Mouse (Mus musculus): ENCODE measurements at regions not wholly inside any gene's neighbourhood (a gene's known extent, or its start where the extent isn't known, plus 50 kb on each side); places are given as distances from the start of the nearest gene placed in this dataset.

DNA sequence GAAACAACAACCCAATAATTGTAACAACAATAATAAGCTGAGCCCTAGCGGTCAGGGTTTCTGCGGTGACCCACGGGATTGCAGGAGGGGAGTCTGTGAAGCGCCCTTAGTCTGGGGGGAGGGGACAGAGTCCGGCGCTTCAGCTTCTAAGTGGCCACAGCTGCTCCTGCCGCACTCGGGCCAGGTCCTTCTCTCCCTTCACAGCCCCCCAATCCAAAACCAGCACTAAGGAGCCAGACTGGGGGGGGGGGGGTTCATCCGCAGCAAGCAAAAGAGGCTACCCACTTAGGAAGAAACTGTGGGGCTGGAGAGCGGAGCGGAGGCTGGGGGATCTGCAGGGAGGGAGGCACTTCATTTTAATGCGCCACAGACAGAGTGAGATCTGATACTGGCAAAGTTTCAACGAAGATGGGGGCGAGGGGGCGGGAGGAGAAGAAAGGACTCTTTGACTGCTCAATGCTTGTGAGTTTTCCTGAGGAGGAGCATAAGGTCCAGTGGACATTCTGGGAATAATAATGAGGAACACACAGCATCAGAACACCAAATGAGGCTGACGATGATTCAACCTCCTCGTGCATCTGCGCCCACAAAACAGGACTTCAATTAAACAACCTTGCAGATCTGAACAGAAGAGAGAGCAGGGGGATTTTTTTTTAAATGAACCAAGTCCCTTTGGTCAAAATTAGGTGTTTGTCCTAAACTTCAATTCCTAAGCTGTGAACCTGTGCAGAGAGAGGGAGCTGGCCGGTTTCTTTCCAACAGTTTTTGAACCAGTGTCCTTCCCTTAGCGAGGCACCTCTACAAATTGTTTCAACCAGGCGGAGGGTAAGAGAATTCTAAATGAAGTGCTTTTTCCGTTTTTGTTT is 412.7 kb upstream of the Atp11b start:
- WGBS = 1% methylated on average over 22 of the region's 22 CpGs
- peak; percentile 91 for DNase-seq (ENCODE audit: low spot score)
- peaks cover 54% of the 10 kb centered on the region for H3K4me1 ChIP-seq (replicated peaks)

GRCm38 (mm10) chr3:35341840-35342239 is 412.1 kb upstream of the Atp11b start:
- H3K4me3 ChIP-seq = peak overlapping the region; percentile 53
- H3K9me3 ChIP-seq = no peaks in the 10 kb centered on the region
- peak; percentile 38 for DNase-seq (ENCODE audit: low spot score)
- H3K4me1 ChIP-seq (replicated peaks) = peaks cover 54% of the 10 kb centered on the region
- 5% methylated on average over 9 of the region's 9 CpGs for whole genome bisulfite sequencing
- no peaks in the 10 kb centered on the region for H3K36me3 ChIP-seq
- H3K27ac ChIP-seq = peak overlapping the region; percentile 96
- no peaks in the 10 kb centered on the region for H3K27me3 ChIP-seq (ENCODE audit: insufficient read depth, poor library complexity, severe bottlenecking)

More for the DNA sequence above, 412.7 kb upstream of the Atp11b start:
- Histone ChIP-seq H3K36me3 (no peaks in the 10 kb centered on the region), H3K27ac (peak overlapping the region; percentile 96), H3K4me3 (peak overlapping the region; percentile 53), H3K27me3 (ENCODE audit: insufficient read depth, poor library complexity, severe bottlenecking) (no peaks in the 10 kb centered on the region), H3K9me3 (no peaks in the 10 kb centered on the region)

- H3K9me3 ChIP-seq = no peaks in the 10 kb centered on the region
- 68% methylated on average over 4 of the region's 4 CpGs for WGBS
- no peak for DNase-seq (ENCODE audit: low spot score)
- no peaks in the 10 kb centered on the region for H3K27me3 ChIP-seq (ENCODE audit: insufficient read depth, poor library complexity, severe bottlenecking)
- H3K4me3 ChIP-seq = no peak overlapping the region
- H3K27ac ChIP-seq = peak overlapping the region; percentile 96
- H3K4me1 ChIP-seq (replicated peaks) = peaks cover 54% of the 10 kb centered on the region
- no peaks in the 10 kb centered on the region for H3K36me3 ChIP-seq
Observed at GRCm38 (mm10) chr3:35342584-35342983, 411.3 kb upstream of the Atp11b start.

DNA sequence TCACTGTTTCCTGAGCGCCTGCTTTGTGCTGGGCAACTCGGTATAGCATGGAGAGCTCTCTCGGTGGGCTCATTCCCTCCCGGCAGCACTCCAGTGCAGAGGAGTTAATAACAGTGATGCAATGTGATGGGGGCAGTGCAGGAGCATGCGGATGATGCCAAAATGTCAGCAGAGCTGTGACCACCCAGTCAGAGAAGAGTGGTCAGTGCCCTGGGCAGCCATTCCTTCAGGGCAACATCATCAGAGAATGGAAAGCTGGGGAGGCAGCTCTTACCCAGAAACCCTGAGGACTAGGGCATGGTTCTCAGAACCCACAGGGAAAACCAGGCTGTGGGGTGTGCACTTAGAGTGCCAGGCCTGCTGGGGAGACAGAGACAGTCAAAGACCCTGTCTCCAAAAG is 410.0 kb upstream of the Atp11b start:
- no peak overlapping the region for H3K4me3 ChIP-seq
- H3K36me3 ChIP-seq = no peaks in the 10 kb centered on the region
- H3K27me3 ChIP-seq (ENCODE audit: insufficient read depth, poor library complexity, severe bottlenecking) = no peaks in the 10 kb centered on the region
- no peak for DNase-seq (ENCODE audit: low spot score)
- 71% methylated on average over 5 of the region's 5 CpGs for WGBS
- no peaks in the 10 kb centered on the region for H3K9me3 ChIP-seq
- peaks cover 54% of the 10 kb centered on the region for H3K4me1 ChIP-seq (replicated peaks)
- peak overlapping the region; percentile 80 for H3K27ac ChIP-seq

DNA sequence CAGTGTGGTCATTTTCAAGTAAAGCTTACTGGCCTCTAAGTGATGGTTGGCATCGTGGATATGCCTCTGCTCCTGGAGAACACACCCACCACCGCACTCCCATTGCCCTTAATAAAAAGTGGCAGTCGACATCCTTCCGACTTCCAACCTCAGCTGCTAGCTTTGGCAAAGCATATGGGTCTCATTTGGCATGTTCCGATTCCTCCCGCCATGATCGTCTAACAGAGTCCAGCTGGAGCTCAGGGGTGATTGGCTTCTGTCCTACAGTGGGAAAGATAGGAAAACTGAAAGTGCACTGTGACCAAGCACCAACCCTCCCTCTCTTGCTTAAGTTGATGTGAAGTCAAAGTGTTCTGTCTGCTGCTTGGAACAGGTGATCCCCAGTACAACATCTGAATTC is 404.8 kb upstream of the Atp11b start:
- Histone ChIP-seq H3K27me3 (ENCODE audit: insufficient read depth, poor library complexity, severe bottlenecking) (no peaks in the 10 kb centered on the region), H3K36me3 (no peaks in the 10 kb centered on the region), H3K4me3 (no peak overlapping the region), H3K9me3 (no peaks in the 10 kb centered on the region), H3K4me1 (replicated peaks) (peaks cover 22% of the 10 kb centered on the region), H3K27ac (no peak overlapping the region)
- 82% methylated on average over 7 of the region's 7 CpGs for WGBS
- DNase-seq (ENCODE audit: low spot score) = no peak

- H3K4me1 ChIP-seq (replicated peaks) = peaks cover 16% of the 10 kb centered on the region
- H3K27ac ChIP-seq = peak overlapping the region; percentile 50
- DNase-seq (ENCODE audit: low spot score) = no peak
- WGBS = 89% methylated on average over 9 of the region's 9 CpGs
- H3K9me3 ChIP-seq = 0 out of 2 replicates have a peak, but pooled peaks cover 3% of the 10 kb centered on the region
- no peaks in the 10 kb centered on the region for H3K36me3 ChIP-seq
- H3K4me3 ChIP-seq = no peak overlapping the region
- H3K27me3 ChIP-seq (ENCODE audit: insufficient read depth, poor library complexity, severe bottlenecking) = no peaks in the 10 kb centered on the region
Observed at GRCm38 (mm10) chr3:35353442-35353841, 400.5 kb upstream of the Atp11b start.

- H3K27ac ChIP-seq = peak overlapping the region; percentile 23; the same call in 1 of the 2 replicates
Observed at GRCm38 (mm10) chr3:35353920-35354319, 400.0 kb upstream of the Atp11b start.

DNA sequence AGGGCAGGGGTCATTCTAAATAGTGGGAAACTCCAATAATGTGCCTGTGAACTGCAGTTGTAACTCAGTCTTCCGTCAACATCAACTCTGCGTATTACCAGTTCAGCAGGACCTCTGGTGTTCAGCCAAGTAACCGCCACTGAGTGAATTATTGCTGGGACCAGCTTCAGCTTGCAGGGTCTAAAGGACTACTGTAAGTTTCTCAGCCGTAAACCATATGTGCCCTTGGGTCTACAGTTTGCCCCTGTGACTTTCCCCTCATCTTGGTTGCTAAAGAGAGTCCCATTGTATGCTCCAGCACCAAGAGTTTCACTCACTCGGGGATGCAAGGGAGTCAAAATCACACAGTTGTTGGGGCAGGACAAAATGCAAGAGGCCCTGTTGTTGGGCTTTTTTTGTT is 399.6 kb upstream of the Atp11b start:
- no peaks in the 10 kb centered on the region for H3K36me3 ChIP-seq
- H3K27me3 ChIP-seq (ENCODE audit: insufficient read depth, poor library complexity, severe bottlenecking) = no peaks in the 10 kb centered on the region
- 79% methylated on average over 5 of the region's 5 CpGs for WGBS
- H3K4me3 ChIP-seq = no peak overlapping the region
- H3K4me1 ChIP-seq (replicated peaks) = peaks cover 16% of the 10 kb centered on the region
- no peak for DNase-seq (ENCODE audit: low spot score)
- H3K9me3 ChIP-seq = 0 out of 2 replicates have a peak, but pooled peaks cover 3% of the 10 kb centered on the region
- peak overlapping the region; percentile 23; the same call in 1 of the 2 replicates for H3K27ac ChIP-seq

More at GRCm38 (mm10) chr3:35353920-35354319, 400.0 kb upstream of the Atp11b start:
- H3K36me3 ChIP-seq = no peaks in the 10 kb centered on the region
- 0 out of 2 replicates have a peak, but pooled peaks cover 3% of the 10 kb centered on the region for H3K9me3 ChIP-seq
- H3K4me1 ChIP-seq (replicated peaks) = peaks cover 16% of the 10 kb centered on the region
- no peak for DNase-seq (ENCODE audit: low spot score)
- H3K27me3 ChIP-seq (ENCODE audit: insufficient read depth, poor library complexity, severe bottlenecking) = no peaks in the 10 kb centered on the region
- no peak overlapping the region for H3K4me3 ChIP-seq
- 79% methylated on average over 7 of the region's 7 CpGs for WGBS

GRCm38 (mm10) chr3:35357111-35357510 is 396.8 kb upstream of the Atp11b start:
- WGBS = 81% methylated on average over 15 of the region's 15 CpGs
- H3K4me3 ChIP-seq = no peak overlapping the region
- H3K4me1 ChIP-seq (replicated peaks) = peaks cover 17% of the 10 kb centered on the region
- H3K9me3 ChIP-seq = 0 out of 2 replicates have a peak, but pooled peaks cover 3% of the 10 kb centered on the region
- H3K36me3 ChIP-seq = no peaks in the 10 kb centered on the region
- DNase-seq (ENCODE audit: low spot score) = no peak
- no peaks in the 10 kb centered on the region for H3K27me3 ChIP-seq (ENCODE audit: insufficient read depth, poor library complexity, severe bottlenecking)
- no peak overlapping the region for H3K27ac ChIP-seq

DNA sequence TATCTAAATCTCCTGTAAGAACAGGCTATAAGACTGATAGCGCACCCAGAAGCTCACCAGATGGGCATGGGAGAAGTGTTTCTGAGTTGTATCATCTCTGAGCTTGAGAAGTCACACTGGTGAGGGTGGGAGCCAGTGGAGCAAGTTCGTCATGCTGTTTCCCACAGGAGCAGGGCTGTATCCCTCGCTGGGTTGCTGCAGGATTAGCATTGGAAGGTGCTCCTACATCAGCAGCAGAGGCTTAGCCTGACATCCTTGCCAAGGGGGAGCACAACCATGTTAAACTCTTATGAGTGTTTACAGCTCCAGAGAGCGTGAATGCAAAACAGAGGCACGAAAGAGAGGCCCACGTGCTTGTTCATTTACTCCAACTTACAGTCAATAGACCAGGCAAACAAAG is 395.4 kb upstream of the Atp11b start:
- H3K4me1 ChIP-seq (replicated peaks) = peaks cover 17% of the 10 kb centered on the region
- WGBS = 76% methylated on average over 6 of the region's 6 CpGs
- no peak for DNase-seq (ENCODE audit: low spot score)
- H3K4me3 ChIP-seq = no peak overlapping the region
- no peak overlapping the region for H3K27ac ChIP-seq
- no peaks in the 10 kb centered on the region for H3K27me3 ChIP-seq (ENCODE audit: insufficient read depth, poor library complexity, severe bottlenecking)
- H3K36me3 ChIP-seq = no peaks in the 10 kb centered on the region
- H3K9me3 ChIP-seq = 0 out of 2 replicates have a peak, but pooled peaks cover 3% of the 10 kb centered on the region

DNA sequence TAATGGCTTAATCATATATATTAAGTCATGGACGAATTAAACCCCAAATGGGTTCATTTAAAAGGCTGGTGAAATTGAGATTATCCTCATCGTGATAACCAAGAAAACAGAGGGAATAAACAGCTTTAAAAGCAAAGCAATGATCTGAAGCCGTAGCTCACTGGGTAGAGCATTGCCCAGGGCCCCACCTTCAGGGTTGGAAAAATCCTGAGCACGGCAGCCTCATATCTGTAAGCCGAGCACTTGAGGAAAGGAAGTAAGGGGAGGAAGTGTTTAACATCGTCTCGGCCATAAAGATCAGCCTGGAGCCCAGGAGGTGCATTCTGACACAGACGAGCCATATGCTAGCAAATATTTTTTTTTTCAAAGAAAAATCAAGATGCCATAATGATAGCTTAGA is 394.6 kb upstream of the Atp11b start:
- Histone ChIP-seq H3K4me1 (replicated peaks) (peaks cover 17% of the 10 kb centered on the region), H3K9me3 (0 out of 2 replicates have a peak, but pooled peaks cover 3% of the 10 kb centered on the region), H3K27me3 (ENCODE audit: insufficient read depth, poor library complexity, severe bottlenecking) (no peaks in the 10 kb centered on the region), H3K27ac (no peak overlapping the region), H3K36me3 (no peaks in the 10 kb centered on the region), H3K4me3 (no peak overlapping the region)
- WGBS = 78% methylated on average over 8 of the region's 8 CpGs
- no peak for DNase-seq (ENCODE audit: low spot score)

DNA sequence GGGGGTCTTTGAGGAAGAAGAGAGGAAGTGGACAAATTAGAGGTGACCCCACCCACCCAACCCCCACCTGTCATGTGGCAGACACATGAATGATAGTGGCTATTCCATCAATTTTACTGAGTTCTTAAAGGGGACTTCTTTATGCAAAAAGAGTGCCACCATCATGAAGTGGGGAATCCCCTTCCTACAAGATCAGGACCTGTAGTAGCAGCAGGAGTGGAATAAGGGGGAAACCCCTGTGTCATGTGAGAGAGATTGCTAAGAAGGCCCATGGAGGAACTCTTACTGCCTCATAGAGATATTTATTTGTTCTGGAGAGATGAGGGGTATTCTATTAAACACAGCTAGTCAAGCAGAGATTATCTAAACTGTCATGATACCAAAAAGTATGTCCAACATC is 393.4 kb upstream of the Atp11b start:
- no peaks in the 10 kb centered on the region for H3K9me3 ChIP-seq
- peaks cover 15% of the 10 kb centered on the region for H3K4me1 ChIP-seq (replicated peaks)
- no peak for DNase-seq (ENCODE audit: low spot score)

GRCm38 (mm10) chr3:35361086-35361485 is 392.8 kb upstream of the Atp11b start:
- WGBS = 54% methylated on average over 2 of the region's 2 CpGs
- Histone ChIP-seq H3K27ac (no peak overlapping the region), H3K27me3 (ENCODE audit: insufficient read depth, poor library complexity, severe bottlenecking) (no peaks in the 10 kb centered on the region), H3K4me1 (replicated peaks) (peaks cover 15% of the 10 kb centered on the region), H3K4me3 (no peak overlapping the region), H3K36me3 (no peaks in the 10 kb centered on the region), H3K9me3 (no peaks in the 10 kb centered on the region)
- no peak for DNase-seq (ENCODE audit: low spot score)

More for the DNA sequence above, 393.4 kb upstream of the Atp11b start:
- Histone ChIP-seq H3K27ac (no peak overlapping the region), H3K36me3 (no peaks in the 10 kb centered on the region), H3K4me3 (no peak overlapping the region), H3K27me3 (ENCODE audit: insufficient read depth, poor library complexity, severe bottlenecking) (no peaks in the 10 kb centered on the region)
